Mouse (Mus musculus) erythroblast, embryonic 14.5 days (primary cell): ENCODE measurements around the gene Sh2b3. TPM values are rescaled to one million over a fixed set of nuclear protein-coding genes. Genes with fewer than 3 reads are reported as not detected.

ENCODE experiments used
- H3K27me3 ChIP-seq: 2 replicates; pipeline ENCODE4 v1.6.1; 2012; ENCODE audit warnings: inconsistent platforms; ENCODE audit not compliant: control insufficient read depth
- H3K36me3 ChIP-seq: 2 replicates; pipeline ENCODE4 v1.6.1; 2012; ENCODE audit warnings: mild to moderate bottlenecking, inconsistent platforms; ENCODE audit not compliant: control insufficient read depth
- H3K4me1 ChIP-seq: 2 replicates; pipeline ENCODE4 v1.6.1; 2012; ENCODE audit warnings: inconsistent platforms; ENCODE audit not compliant: control insufficient read depth
- H3K4me3 ChIP-seq: replicated peaks from 2 replicates; pipeline ENCODE3; 2012; ENCODE audit warnings: moderate library complexity, mild to moderate bottlenecking, inconsistent platforms
- H3K9me3 ChIP-seq: 2 replicates; pipeline ENCODE4 v1.6.1; 2012; ENCODE audit warnings: low read length, inconsistent platforms, mixed read lengths; ENCODE audit not compliant: control insufficient read depth
- GATA1 ChIP-seq: IDR thresholded peaks from 2 replicates; pipeline ENCODE4 v1.6.1; 2012; ENCODE audit warnings: low read length, inconsistent platforms, mixed read lengths
- TAL1 ChIP-seq: IDR thresholded peaks from 3 replicates; pipeline ENCODE4 v1.6.1; 2012; ENCODE audit warnings: low read length, inconsistent platforms, mixed read lengths
- polyA plus RNA-seq: library from polyadenylated mRNA; stranded (reverse); fragments of >175 nt; gene quantifications from 2 replicates; pipeline ENCODE4 v1.2.3, GENCODE M21; 2012

The Sh2b3 gene
- polyA plus RNA-seq, 1 experiment = 2.0 TPM

DNA sequence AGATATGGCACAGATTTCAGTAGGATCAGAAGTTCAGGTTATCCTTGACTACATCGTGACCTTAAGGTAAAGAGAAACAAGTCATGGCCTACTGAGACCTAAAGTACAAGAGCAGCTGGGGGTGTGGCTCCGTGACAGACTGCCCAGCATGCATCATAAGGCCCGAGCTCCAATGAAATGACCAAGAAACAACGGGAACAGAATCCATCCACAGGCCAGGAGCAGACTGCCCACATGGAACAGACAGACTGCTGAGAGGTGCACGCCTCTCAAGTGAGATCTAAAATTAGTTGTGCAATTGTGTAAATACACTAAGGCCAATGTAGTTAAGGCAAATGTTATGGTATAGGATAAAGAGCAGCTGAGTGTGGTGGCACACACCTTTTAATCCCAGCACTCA, 15.9 kb downstream of the Sh2b3 start:
- H3K4me1 ChIP-seq = peaks cover 3% of the 10 kb centered on the region; the same call in 1 of the 2 replicates
- H3K9me3 ChIP-seq = no peaks in the 10 kb centered on the region
- H3K27me3 ChIP-seq = no peaks in the 10 kb centered on the region
- no peak overlapping the region for H3K4me3 ChIP-seq
- TF ChIP-seq GATA1 (no peak), TAL1 (no peak)
- H3K36me3 ChIP-seq = peaks cover 97% of the 10 kb centered on the region

- Histone ChIP-seq H3K4me1 (peaks cover 3% of the 10 kb centered on the region; the same call in 1 of the 2 replicates), H3K4me3 (no peak overlapping the region), H3K27me3 (no peaks in the 10 kb centered on the region), H3K9me3 (no peaks in the 10 kb centered on the region), H3K36me3 (peaks cover 97% of the 10 kb centered on the region)
- TF ChIP-seq GATA1 = no peak
- TF ChIP-seq TAL1 = no peak
Measured at GRCm38 (mm10) chr5:121821116-121821515, 16.3 kb downstream of the Sh2b3 start.

GRCm38 (mm10) chr5:121820657-121821056, 16.8 kb downstream of the Sh2b3 start:
- Histone ChIP-seq H3K27me3 (no peaks in the 10 kb centered on the region), H3K4me3 (no peak overlapping the region), H3K36me3 (peaks cover 97% of the 10 kb centered on the region), H3K4me1 (peaks cover 3% of the 10 kb centered on the region; the same call in 1 of the 2 replicates), H3K9me3 (no peaks in the 10 kb centered on the region)
- TF ChIP-seq GATA1 (no peak), TAL1 (no peak)

- H3K4me3 ChIP-seq = no peak overlapping the region
- no peaks in the 10 kb centered on the region for H3K27me3 ChIP-seq
- H3K4me1 ChIP-seq = peaks cover 3% of the 10 kb centered on the region; the same call in 1 of the 2 replicates
- no peaks in the 10 kb centered on the region for H3K9me3 ChIP-seq
- TF ChIP-seq GATA1 (no peak), TAL1 (no peak)
- H3K36me3 ChIP-seq = peaks cover 97% of the 10 kb centered on the region
Measured at GRCm38 (mm10) chr5:121820161-121820560, 17.3 kb downstream of the Sh2b3 start.

- Histone ChIP-seq H3K4me1 (peaks cover 3% of the 10 kb centered on the region; the same call in 1 of the 2 replicates), H3K4me3 (no peak overlapping the region), H3K9me3 (no peaks in the 10 kb centered on the region), H3K27me3 (no peaks in the 10 kb centered on the region), H3K36me3 (peaks cover 96% of the 10 kb centered on the region)
- TF ChIP-seq TAL1 (no peak), GATA1 (no peak)
Measured at GRCm38 (mm10) chr5:121819559-121819958, 17.9 kb downstream of the Sh2b3 start.

GRCm38 (mm10) chr5:121818862-121819261, 18.6 kb downstream of the Sh2b3 start:
- H3K36me3 ChIP-seq = peaks cover 96% of the 10 kb centered on the region
- no peaks in the 10 kb centered on the region for H3K27me3 ChIP-seq
- no peak overlapping the region for H3K4me3 ChIP-seq
- no peaks in the 10 kb centered on the region for H3K9me3 ChIP-seq
- H3K4me1 ChIP-seq = no peaks in the 10 kb centered on the region; the same call in 1 of the 2 replicates
- TF ChIP-seq GATA1 = no peak

DNA sequence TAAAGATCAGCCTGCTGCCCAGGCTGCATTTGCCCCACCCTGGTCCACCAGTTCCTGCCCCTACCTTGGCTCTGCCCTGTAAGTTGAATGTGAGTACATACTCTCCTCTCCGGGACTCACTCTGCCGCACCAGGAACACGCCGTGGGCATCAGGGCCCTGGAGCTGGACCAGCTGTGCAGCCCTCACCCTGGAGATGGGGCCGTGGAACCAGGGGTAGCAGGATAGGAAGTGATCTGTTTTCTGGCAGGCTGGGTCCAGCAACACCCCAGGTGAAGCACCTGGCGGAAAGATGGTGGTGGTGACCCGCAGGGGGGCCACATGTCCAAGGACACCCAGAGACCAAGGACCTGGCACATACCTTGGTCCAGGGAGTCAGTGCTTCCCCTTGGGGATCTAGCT, 19.0 kb downstream of the Sh2b3 start:
- Histone ChIP-seq H3K4me3 (no peak overlapping the region), H3K27me3 (no peaks in the 10 kb centered on the region), H3K9me3 (no peaks in the 10 kb centered on the region), H3K4me1 (no peaks in the 10 kb centered on the region; the same call in 1 of the 2 replicates), H3K36me3 (peaks cover 96% of the 10 kb centered on the region)
- TF ChIP-seq GATA1 (no peak), TAL1 (no peak)

- H3K36me3 ChIP-seq = peaks cover 96% of the 10 kb centered on the region
- H3K9me3 ChIP-seq = no peaks in the 10 kb centered on the region
- TF ChIP-seq GATA1 = no peak
- TF ChIP-seq TAL1 = no peak
- H3K27me3 ChIP-seq = no peaks in the 10 kb centered on the region
- no peak overlapping the region for H3K4me3 ChIP-seq
- no peaks in the 10 kb centered on the region; the same call in 1 of the 2 replicates for H3K4me1 ChIP-seq
Measured at GRCm38 (mm10) chr5:121817551-121817950, 19.9 kb downstream of the Sh2b3 start.

DNA sequence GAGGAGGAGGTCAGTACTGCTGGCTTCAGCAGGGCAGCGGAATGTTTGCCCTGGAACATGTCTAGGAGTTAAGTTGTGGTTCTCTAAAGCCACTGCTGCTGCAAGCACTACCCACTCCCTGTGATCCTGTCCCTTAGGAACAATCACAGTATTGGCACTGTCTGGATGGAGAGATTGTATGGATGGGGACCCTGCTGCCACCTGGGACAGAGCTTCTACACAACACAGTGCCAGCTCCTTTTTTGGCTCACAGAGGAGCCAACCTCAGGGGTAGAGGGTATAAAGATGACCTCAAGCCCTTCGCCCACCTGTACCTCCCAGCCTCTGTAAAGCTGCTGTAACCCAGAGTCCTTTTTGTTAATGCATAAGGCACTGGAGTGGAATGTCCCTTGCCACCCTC, 20.8 kb downstream of the Sh2b3 start:
- H3K27me3 ChIP-seq = no peaks in the 10 kb centered on the region
- peaks cover 99% of the 10 kb centered on the region for H3K36me3 ChIP-seq
- H3K4me1 ChIP-seq = no peaks in the 10 kb centered on the region; the same call in 1 of the 2 replicates
- H3K9me3 ChIP-seq = no peaks in the 10 kb centered on the region
- no peak overlapping the region for H3K4me3 ChIP-seq
- TF ChIP-seq TAL1 = no peak
- TF ChIP-seq GATA1 = no peak

GRCm38 (mm10) chr5:121815867-121816380, 21.5 kb downstream of the Sh2b3 start:
- no peaks in the 10 kb centered on the region for H3K9me3 ChIP-seq

More at GRCm38 (mm10) chr5:121815867-121816380, 21.5 kb downstream of the Sh2b3 start:
- Histone ChIP-seq H3K4me3 (no peak overlapping the region), H3K4me1 (no peaks in the 10 kb centered on the region; the same call in 1 of the 2 replicates), H3K36me3 (peaks cover 99% of the 10 kb centered on the region), H3K27me3 (no peaks in the 10 kb centered on the region)
- TF ChIP-seq GATA1 (no peak), TAL1 (no peak)
